Mouse (Mus musculus): Measurements from ENCODE around the gene Vmp1.

GRCm38 (mm10) chr11:86692546-86692945, 8.9 kb upstream of the Vmp1 start:
- no peak for TF ChIP-seq CTCF (IDR thresholded peaks at IDR 0.05; ENCODE audit: borderline replicate concordance, insufficient read depth, low read depth, low read length)
- TF ChIP-seq POLR2A (IDR thresholded peaks at IDR 0.05; ENCODE audit: borderline replicate concordance, insufficient read depth, low read length) = no peak
